Mouse (Mus musculus): ENCODE measurements at regions not wholly inside any gene's neighbourhood (a gene's known extent, or its start where the extent isn't known, plus 50 kb on each side); places are given as distances from the start of the nearest gene placed in this dataset.

GRCm38 (mm10) chr10:93361654-93362195 lies 50.8 kb upstream of the Elk3 start:
- no peak for DNase-seq (ENCODE audit: low spot score)

GRCm38 (mm10) chr10:93364108-93364793 lies 53.3 kb upstream of the Elk3 start:
- DNase-seq (ENCODE audit: low spot score): no peak

DNA sequence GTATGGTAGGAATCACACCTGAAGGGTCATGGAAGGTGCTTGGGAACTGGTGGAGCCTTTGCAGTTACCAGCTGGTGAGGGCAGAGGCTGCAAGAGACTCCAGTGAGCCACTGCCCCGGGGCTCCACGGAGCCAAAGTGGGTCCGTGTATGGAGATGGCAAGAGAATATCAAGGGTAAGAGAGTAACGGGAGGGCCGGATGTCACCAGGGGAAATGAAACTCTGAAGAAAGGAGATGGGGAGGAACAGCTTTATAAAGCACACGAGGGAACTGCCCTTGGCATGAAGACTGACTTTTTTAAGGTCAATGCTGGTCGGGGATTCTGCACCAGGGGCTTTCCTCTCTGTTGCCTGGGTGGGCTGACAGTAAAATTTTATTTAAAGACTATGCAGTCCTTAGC lies 53.9 kb upstream of the Elk3 start:
- no peak for DNase-seq (ENCODE audit: low spot score)

GRCm38 (mm10) chr10:93365318-93365717 lies 54.4 kb upstream of the Elk3 start:
- no peak for DNase-seq (ENCODE audit: low spot score)

DNA sequence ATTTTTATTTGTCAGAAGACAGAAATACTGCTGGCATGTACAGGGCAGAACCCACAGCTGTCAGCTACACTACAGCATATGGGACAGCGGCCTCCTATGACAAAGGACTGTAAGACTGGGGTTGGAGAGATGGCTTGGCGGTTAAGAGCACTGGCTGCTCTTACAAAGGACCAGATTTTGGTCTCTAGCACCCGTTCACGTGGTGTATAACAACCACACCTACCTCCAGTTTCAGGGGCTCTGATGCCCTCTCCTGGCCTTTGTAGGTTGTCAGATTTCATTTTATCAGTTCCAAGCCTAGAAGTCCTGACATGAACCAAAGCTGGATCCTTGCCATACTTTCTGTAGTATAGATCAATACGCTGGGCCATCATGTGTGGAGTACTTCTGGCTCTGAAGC lies 54.9 kb upstream of the Elk3 start:
- DNase-seq (ENCODE audit: low spot score): no peak

DNA sequence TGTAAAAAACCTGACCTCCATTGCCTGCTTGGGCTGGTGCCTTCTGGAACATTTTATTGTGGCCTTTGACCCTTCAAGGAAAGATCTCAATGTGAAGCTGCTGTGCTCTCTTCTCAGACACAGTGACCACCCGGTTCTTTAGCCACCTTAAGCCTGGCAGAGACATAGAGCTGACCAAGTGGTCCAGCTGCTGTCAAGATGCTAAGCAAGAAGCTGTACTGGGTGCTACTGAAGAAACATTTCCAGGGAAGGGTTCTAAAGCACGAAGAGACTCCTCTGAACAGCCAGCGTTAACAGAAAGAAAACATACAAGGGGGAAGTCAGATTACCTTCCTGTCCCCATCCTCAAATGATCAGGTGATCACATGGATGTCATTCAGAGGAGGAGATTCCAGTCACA lies 58.8 kb upstream of the Elk3 start:
- no peak for DNase-seq (ENCODE audit: low spot score)

DNA sequence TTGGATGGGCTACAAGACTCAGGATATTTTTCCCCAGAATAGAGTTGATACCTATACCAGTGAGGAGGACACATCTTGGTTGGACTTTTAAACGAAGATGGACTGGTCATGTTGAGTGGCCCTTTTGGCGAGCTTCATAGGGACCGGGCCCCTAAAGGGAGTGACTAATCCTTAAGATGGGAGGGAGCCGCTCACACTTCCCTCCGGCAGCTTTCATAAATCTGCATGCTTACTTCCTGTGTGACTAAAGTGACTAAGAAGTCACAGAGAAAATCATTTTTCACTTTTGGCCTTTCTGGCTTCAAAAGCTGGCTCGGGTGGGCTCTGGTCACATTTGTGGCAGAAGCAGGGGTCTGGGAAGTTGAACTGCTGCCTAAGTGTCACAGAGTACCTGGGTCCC lies 59.4 kb upstream of the Elk3 start:
- no peak for DNase-seq (ENCODE audit: low spot score)

DNA sequence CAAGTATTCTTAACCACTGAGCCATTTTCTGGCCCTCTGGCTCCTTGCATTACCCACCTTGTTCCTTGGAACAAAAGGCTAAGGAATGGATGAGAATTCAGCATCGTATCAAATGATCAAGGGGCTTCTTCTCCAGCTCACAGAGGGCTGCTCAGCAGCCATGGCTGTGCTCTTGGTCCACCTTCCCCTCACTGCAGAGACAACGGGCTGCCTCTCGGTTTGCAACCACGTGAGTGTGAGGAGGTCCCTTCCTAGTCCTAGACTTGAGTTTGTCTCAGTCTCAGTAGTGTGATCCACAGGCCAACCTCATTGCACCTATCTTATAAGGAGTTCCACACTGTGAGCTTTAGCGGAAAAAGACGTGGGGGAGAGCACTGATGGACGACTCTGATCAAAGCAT lies 61.3 kb upstream of the Elk3 start:
- no peak for DNase-seq (ENCODE audit: low spot score)

DNA sequence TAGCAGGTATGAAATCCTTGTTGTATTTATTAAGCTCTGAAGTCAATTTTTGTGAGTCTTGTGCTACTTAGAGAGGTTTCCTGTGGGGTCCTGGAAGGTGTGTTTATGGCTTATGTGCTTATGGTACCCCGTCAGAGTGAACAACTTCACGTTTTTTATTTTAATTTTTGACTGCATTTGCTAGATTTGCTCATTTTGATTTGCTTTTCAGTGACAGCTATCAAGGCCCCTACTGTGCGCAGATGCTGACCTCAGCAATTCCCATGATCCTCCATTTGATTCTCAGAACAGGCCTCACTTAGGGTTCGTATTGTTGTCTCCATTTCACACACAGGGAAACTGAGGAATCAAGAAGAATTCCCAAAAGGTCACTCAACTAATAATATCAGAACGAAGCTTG lies 62.3 kb upstream of the Elk3 start:
- DNase-seq (ENCODE audit: low spot score): no peak

- DNase-seq (ENCODE audit: low spot score): no peak
These were observed 63.2 kb upstream of the Elk3 start for GRCm38 (mm10) chr10:93373954-93374689.

DNA sequence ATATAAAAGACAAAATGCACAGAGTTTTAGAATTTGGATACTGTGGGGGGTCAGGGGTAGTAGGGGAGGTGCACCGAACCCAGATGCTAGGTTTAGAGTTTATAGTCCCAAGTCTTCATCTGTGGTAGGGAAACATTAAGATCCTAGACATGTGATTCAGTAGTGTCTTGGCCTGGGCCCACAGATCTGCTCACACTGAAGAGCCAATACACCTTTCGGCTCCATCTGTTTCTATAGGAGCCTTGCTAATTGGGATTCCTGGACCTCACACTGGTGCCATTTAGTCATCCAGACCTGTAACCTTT lies 63.7 kb upstream of the Elk3 start:
- no peak for DNase-seq (ENCODE audit: low spot score)

DNA sequence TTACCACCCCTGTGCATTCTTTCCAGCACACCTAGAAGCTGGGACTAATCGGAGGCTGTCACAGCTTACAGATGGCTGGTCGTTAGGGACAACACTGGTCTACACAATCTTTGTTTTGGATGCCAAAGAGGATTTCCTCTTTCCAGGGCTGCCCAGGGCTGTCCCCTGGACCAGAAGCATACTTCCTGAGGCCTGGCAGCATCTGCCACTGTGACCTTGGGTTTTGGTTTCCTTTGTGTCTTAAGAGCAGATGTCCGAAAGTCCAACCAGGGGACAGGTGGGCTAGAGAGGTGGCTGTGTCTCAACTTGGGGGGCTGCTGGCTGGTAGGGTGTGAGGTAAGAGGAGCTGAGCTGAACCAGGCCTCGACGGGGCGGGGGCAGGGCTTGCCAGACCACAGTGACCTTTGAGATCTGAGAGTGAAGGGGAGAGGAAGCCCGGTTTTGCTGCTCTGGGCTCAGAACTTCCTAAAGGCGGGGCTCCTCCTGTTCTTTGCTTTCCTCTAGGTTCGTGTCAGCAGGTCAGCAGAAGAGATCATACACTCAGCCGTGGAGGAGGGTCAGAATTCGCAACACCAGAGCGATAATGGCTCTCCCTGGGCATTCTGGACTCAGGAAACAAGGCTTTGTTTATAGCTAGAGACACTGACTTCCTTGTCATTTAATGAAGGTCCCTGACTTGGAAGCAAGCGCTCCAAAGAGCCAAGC lies 64.2 kb upstream of the Elk3 start:
- peak; percentile 14 for DNase-seq (ENCODE audit: low spot score)

GRCm38 (mm10) chr10:93375771-93376170 lies 64.8 kb upstream of the Elk3 start:
- DNase-seq (ENCODE audit: low spot score): no peak

DNA sequence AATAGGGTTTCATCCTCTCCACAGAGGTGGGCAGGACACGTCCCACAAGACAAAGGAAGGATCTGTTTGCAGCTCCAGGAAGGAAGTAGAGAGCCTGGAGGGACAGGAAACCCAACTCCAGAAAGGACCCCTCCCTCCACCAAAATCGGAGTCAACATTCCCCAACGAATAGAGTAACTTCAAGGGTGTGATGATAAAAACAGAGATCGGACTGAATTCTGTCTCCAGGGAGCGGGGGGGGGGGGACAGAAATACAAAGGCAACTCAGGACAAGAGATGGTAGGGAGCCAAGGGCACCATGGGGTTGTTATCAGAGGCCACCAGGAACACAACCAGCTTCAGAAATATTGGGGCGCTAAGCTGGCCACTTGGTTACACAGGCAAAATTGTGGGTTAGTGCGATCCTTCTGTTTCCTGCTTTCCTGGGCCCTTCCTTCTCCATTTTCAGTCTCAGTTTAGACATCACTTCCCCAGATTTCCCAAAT lies 65.6 kb upstream of the Elk3 start:
- no peak for DNase-seq (ENCODE audit: low spot score)

- DNase-seq (ENCODE audit: low spot score): no peak
These were observed 63.9 kb upstream of the Lta4h start for GRCm38 (mm10) chr10:93389276-93389675.

DNA sequence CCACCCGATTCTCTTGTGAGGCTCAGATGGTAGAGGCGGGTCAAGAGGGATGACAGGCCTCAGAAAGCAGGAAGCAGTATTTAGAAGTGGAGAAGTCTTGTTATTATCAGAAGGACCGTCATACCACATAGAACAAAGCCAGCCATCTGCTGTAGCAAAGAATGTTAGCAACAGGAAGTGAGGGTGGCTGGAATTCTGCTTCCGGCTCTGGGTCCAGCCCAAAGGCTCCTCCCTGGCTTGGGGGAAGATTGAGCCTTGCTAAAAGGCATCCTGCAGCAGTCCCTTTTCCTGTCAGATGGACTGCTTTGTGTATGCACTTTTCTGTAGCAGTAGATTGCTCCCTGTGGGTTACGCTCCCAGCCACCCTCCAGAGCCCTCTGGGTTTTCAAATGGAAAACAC lies 61.9 kb upstream of the Lta4h start:
- peak; percentile 34 for DNase-seq (ENCODE audit: low spot score)

- no peak for DNase-seq (ENCODE audit: low spot score)
These were observed 59.3 kb upstream of the Lta4h start for GRCm38 (mm10) chr10:93393902-93394301.

- no peak for DNase-seq (ENCODE audit: low spot score)
These were observed 55.5 kb upstream of the Lta4h start for GRCm38 (mm10) chr10:93397711-93398110.

DNA sequence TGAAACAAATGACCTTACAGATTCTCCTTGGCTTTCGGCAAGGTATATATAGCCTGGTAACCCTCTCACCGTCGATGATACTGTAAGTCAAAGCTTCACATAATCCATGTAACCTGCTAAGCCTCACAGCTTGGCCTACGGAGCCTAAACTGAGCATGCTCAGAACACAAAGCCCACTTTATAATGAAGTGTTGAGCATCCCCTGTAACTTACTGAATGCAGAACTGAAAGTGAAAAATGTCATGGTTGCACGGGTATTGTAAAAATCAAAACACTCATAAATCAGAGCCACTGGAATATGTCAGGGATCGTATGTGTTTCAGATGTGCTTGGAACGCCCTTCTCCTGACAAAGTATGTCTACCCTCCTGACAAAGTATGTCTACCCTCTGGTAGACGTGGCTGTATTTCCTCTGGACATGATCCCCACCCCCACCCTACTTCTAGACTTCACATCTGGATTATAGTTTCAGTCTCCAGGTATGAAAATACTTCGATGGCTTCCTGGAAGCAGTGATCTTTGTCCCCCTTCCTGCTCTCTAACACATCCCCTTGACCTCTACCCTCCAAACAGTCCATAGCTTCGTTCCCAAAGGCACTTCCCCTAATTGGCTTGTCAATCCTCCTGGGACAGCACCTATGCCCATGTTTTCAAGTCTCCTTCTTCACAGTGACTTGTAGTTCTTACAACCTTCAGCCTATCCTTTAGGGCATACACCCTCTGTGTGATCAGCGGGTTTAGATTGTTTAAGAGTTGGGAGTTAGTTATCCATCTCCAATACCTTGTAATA lies 54.5 kb upstream of the Lta4h start:
- no peak for DNase-seq (ENCODE audit: low spot score)

- DNase-seq (ENCODE audit: low spot score): no peak
These were observed 50.3 kb upstream of the Lta4h start for GRCm38 (mm10) chr10:93402689-93403509.
